Mouse (Mus musculus): ENCODE results near the gene Kdelc2. TPM values are rescaled to one million over a fixed set of nuclear protein-coding genes. Genes with fewer than 3 reads are reported as not detected.

The Kdelc2 gene
- polyA plus RNA-seq, 1 experiment = 18.2 TPM

DNA sequence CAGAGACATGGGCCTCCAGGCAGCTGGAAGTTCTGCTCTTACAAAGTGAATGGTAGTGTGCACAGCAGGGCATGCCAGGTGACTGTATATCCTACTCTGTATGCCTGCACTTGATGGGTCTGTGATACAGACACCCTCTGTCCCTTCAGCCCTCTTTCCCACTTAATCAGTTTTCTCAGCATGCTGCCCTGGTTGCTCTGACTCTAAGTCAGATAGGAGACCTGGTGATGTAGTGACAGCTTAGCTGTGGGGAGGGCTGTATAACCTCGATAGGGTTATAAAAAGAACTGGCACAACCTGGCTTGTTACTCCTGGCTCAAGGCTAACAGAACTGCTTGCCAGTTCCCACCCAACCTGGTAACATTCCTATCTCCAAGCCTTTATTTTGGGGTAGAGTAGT lies 34.6 kb upstream of the Kdelc2 start:
- Histone ChIP-seq H3K4me1 (ENCODE audit: control insufficient read depth, insufficient read depth, low read length) (0 out of 2 replicates have a peak, but pooled peaks cover 2% of the 10 kb centered on the region), H3K27ac (ENCODE audit: insufficient read depth, low read depth, low read length) (no peak overlapping the region), H3K4me3 (ENCODE audit: insufficient read depth, low read length) (no peak overlapping the region)
- TF ChIP-seq POLR2A (IDR thresholded peaks at IDR 0.05; ENCODE audit: borderline replicate concordance, low read depth, low read length) (no peak), CTCF (IDR thresholded peaks at IDR 0.05; ENCODE audit: low read depth, low read length) (no peak)

GRCm38 (mm10) chr9:53350331-53350730 lies 33.5 kb upstream of the Kdelc2 start:
- H3K4me1 ChIP-seq (ENCODE audit: control insufficient read depth, insufficient read depth, low read length) = no peaks in the 10 kb centered on the region
- no peak overlapping the region for H3K27ac ChIP-seq (ENCODE audit: insufficient read depth, low read depth, low read length)
- no peak for TF ChIP-seq CTCF (IDR thresholded peaks at IDR 0.05; ENCODE audit: low read depth, low read length)
- TF ChIP-seq POLR2A (IDR thresholded peaks at IDR 0.05; ENCODE audit: borderline replicate concordance, low read depth, low read length) = no peak
- no peak overlapping the region for H3K4me3 ChIP-seq (ENCODE audit: insufficient read depth, low read length)

GRCm38 (mm10) chr9:53351899-53352298 lies 31.9 kb upstream of the Kdelc2 start:
- Histone ChIP-seq H3K27ac (ENCODE audit: insufficient read depth, low read depth, low read length) (no peak overlapping the region), H3K4me1 (ENCODE audit: control insufficient read depth, insufficient read depth, low read length) (no peaks in the 10 kb centered on the region), H3K4me3 (ENCODE audit: insufficient read depth, low read length) (no peak overlapping the region)
- TF ChIP-seq CTCF (IDR thresholded peaks at IDR 0.05; ENCODE audit: low read depth, low read length) (no peak), POLR2A (IDR thresholded peaks at IDR 0.05; ENCODE audit: borderline replicate concordance, low read depth, low read length) (no peak)

GRCm38 (mm10) chr9:53353161-53353560 lies 30.7 kb upstream of the Kdelc2 start:
- TF ChIP-seq CTCF (IDR thresholded peaks at IDR 0.05; ENCODE audit: low read depth, low read length) (no peak), POLR2A (IDR thresholded peaks at IDR 0.05; ENCODE audit: borderline replicate concordance, low read depth, low read length) (no peak)
- Histone ChIP-seq H3K4me3 (ENCODE audit: insufficient read depth, low read length) (no peak overlapping the region), H3K27ac (ENCODE audit: insufficient read depth, low read depth, low read length) (no peak overlapping the region), H3K4me1 (ENCODE audit: control insufficient read depth, insufficient read depth, low read length) (no peaks in the 10 kb centered on the region)

DNA sequence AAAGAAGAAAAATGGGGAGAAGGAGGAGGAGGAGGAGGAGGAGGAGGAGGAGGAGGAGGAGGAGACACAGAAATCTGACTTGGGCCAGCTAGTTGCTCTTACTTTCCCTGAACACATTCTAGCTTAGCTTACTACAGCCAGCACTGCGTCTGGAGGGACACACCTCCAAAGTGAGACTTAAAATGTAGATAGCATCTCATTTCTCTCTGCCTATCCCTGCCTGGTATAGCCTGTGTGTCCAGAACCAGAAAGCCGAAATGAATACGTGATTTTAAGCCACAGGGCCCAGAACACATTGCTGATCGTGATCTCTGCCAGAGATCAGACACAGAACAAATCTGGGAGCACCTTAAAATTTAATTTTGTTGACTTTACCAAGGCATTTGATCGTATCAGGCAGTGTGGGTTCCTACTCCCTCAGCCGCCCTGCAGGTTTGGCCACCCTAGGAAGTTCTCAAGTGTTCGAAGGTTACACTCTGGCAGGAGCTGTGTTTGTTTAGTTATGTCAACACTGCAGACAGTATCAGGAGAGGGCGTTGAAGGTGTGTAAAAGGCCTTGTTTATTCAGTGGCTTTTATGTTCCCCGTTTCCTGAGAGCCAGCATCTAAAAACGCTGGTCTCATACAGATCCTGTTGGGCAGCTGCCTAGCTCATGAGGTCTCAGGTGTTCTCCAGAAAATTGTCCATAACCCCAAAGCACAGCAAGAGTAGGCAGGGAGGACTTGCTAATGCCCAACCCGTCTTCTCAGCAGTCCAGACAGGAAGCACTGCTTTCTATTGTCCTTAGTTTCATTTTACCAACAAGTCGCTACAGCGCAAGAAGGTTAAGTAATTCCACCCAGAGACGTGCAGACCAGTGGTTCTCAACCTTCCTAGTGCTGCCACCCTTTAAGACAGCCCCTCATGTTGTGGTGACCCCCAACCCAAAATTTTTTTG lies 27.3 kb upstream of the Kdelc2 start:
- Histone ChIP-seq H3K27ac (ENCODE audit: insufficient read depth, low read depth, low read length) (no peak overlapping the region), H3K4me3 (ENCODE audit: insufficient read depth, low read length) (peak overlapping the region; percentile 21), H3K4me1 (ENCODE audit: control insufficient read depth, insufficient read depth, low read length) (no peaks in the 10 kb centered on the region)
- TF ChIP-seq POLR2A (IDR thresholded peaks at IDR 0.05; ENCODE audit: borderline replicate concordance, low read depth, low read length) = no peak
- no peak for TF ChIP-seq CTCF (IDR thresholded peaks at IDR 0.05; ENCODE audit: low read depth, low read length)

DNA sequence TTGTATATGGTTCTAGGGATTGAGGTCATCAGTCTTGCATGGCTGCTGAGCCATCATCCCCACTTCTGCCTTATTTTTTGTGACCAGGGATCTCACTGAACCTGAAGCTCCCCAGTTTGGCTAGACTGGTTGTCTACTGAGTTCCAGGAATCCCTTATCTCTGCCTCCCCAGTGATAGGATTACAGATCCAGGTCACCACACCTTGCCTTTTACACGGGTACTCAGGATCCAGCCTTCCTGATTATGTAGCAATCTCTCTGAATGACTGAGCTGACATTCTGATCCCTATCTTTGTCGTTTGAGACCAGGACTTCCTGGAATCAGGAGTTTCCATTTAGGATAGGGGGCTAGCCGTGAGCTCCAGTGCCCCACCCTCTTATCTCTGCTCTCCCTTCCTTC lies 12.5 kb upstream of the Kdelc2 start:
- no peak for TF ChIP-seq POLR2A (IDR thresholded peaks at IDR 0.05; ENCODE audit: borderline replicate concordance, low read depth, low read length)
- no peak for TF ChIP-seq CTCF (IDR thresholded peaks at IDR 0.05; ENCODE audit: low read depth, low read length)
- Histone ChIP-seq H3K4me3 (ENCODE audit: insufficient read depth, low read length) (no peak overlapping the region), H3K27ac (ENCODE audit: insufficient read depth, low read depth, low read length) (no peak overlapping the region), H3K4me1 (ENCODE audit: control insufficient read depth, insufficient read depth, low read length) (0 out of 2 replicates have a peak, but pooled peaks cover 4% of the 10 kb centered on the region)

DNA sequence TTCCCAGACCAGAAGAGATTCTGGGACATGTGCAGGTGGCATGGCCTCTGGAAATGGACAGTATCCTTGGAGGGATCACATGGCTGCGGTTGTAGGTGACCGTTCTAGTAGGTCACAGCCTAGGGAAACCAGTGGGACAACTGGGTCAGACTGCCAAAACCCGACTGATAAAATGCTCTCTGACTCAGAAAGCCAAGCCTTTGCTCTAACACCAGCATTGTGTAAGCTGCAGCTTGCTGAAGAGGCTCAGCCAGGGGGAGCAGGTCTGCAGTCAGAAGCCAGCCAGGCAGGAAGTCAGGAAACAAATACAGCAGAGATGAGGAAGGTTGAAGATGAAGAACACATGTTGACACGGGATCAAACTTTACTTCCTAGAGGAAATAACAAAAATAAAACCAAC lies 7.9 kb upstream of the Kdelc2 start:
- no peak overlapping the region for H3K4me3 ChIP-seq (ENCODE audit: insufficient read depth, low read length)
- H3K27ac ChIP-seq (ENCODE audit: insufficient read depth, low read depth, low read length) = no peak overlapping the region
- peaks cover 9% of the 10 kb centered on the region for H3K4me1 ChIP-seq (ENCODE audit: control insufficient read depth, insufficient read depth, low read length)
- TF ChIP-seq CTCF (IDR thresholded peaks at IDR 0.05; ENCODE audit: low read depth, low read length) (no peak), POLR2A (IDR thresholded peaks at IDR 0.05; ENCODE audit: borderline replicate concordance, low read depth, low read length) (no peak)

- no peak overlapping the region for H3K4me3 ChIP-seq (ENCODE audit: insufficient read depth, low read length)
- TF ChIP-seq CTCF (IDR thresholded peaks at IDR 0.05; ENCODE audit: low read depth, low read length) (peak; percentile 35; the same call in 1 of the 2 replicates), POLR2A (IDR thresholded peaks at IDR 0.05; ENCODE audit: borderline replicate concordance, low read depth, low read length) (no peak)
- H3K4me1 ChIP-seq (ENCODE audit: control insufficient read depth, insufficient read depth, low read length) = peaks cover 18% of the 10 kb centered on the region
- no peak overlapping the region for H3K27ac ChIP-seq (ENCODE audit: insufficient read depth, low read depth, low read length)
These were observed 7.0 kb upstream of the Kdelc2 start for GRCm38 (mm10) chr9:53376820-53377219.

DNA sequence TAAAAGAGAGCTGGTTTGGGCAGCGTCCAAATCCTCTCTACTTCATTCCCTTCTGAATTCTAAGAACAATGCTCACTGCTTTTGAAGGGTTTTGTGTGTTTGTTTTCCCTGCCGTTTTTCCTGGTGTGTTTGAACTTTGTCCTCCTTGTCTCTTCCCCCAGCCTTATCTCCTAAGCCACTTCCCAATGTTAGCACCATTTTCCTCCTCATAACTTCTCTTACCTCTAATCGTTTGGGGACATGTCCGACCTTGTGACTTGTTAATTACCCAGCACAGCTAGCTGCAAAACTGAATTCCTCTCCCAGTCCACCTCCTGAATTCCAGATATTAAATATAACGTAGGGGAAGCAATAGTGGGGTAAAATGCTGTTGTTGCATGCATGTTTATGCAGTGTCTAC lies 6.2 kb upstream of the Kdelc2 start:
- no peak overlapping the region for H3K4me3 ChIP-seq (ENCODE audit: insufficient read depth, low read length)
- no peak overlapping the region for H3K27ac ChIP-seq (ENCODE audit: insufficient read depth, low read depth, low read length)
- no peak for TF ChIP-seq POLR2A (IDR thresholded peaks at IDR 0.05; ENCODE audit: borderline replicate concordance, low read depth, low read length)
- TF ChIP-seq CTCF (IDR thresholded peaks at IDR 0.05; ENCODE audit: low read depth, low read length) = no peak
- peaks cover 18% of the 10 kb centered on the region for H3K4me1 ChIP-seq (ENCODE audit: control insufficient read depth, insufficient read depth, low read length)

- H3K27ac ChIP-seq (ENCODE audit: insufficient read depth, low read depth, low read length) = no peak overlapping the region
- H3K4me3 ChIP-seq (ENCODE audit: insufficient read depth, low read length) = no peak overlapping the region
- TF ChIP-seq CTCF (IDR thresholded peaks at IDR 0.05; ENCODE audit: low read depth, low read length) = no peak
- TF ChIP-seq POLR2A (IDR thresholded peaks at IDR 0.05; ENCODE audit: borderline replicate concordance, low read depth, low read length) = no peak
- H3K4me1 ChIP-seq (ENCODE audit: control insufficient read depth, insufficient read depth, low read length) = peaks cover 18% of the 10 kb centered on the region
These were observed 5.7 kb upstream of the Kdelc2 start for GRCm38 (mm10) chr9:53378171-53378570.
